13 mouse cellular contexts compared by ENCODE assay signal in the genomic region with DNA sequence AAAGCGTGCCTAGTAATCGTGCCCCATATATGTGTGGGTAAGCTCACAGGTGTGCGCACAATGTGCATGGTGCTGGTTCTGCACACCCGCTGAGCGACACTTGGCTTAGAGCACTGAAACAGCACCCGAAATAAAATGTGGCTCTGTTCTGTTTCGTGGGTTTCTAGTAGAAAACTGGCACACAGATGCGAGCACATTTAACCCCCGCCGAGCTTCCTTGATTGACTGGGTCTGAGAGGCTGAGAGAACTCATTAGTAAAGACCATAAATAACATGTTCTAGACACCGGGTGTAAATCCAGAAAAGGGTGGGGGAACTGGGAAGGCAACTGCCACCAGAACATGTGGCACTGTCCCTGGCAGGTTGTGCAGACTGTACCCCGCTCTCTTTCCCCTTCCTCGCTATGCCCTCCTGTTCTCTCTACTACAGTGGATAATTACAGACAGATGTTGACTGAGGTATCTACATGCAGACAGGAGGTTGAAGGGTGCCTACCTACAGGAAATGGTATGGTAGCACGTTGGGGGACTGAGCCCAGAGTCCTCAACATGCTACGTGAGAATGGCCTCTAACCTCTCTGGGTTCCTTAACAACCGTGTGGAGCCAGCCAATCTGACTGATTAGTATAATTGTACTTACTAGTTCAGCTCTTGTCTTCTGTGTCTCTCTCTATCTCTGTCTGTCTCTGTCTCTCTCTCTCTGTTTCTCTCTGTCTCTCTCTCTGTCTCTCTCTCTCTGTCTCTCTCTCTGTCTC. TPM values are rescaled to one million over a fixed set of nuclear protein-coding genes. Genes with fewer than 3 reads are reported as not detected.
DNase-seq lines count a peak whose midpoint lies in the region; ATAC-seq and TF ChIP-seq lines count a peak whose summit lies in the region.
"Had no signal": no experiment of that assay in that cellular context is flagged by ENCODE, and none has a peak within 500 bp of the region (broad histone marks: within the 10 kb centered on the region; RNA-seq: fewer than 3 reads in every experiment).

No protein-coding gene starts in this region.

- no peak overlapping the region for H3K27ac ChIP-seq in midbrain, embryonic 11.5 days (ENCODE audit: low read depth, low read length)
- H3K27ac ChIP-seq in midbrain, embryonic 14.5 days (replicated peaks; ENCODE audit: low read depth, low read length): no peak overlapping the region
- H3K27ac ChIP-seq in liver, postnatal 0 days (ENCODE audit: low read depth): no peak overlapping the region
- H3K27ac ChIP-seq: heart, embryonic 10.5 days had no signal

- intact Hi-C loops in heart, postnatal 36 days (cut with DNase I): no loop called here

- no peak for TF ChIP-seq CTCF in liver, postnatal 0 days (IDR thresholded peaks at IDR 0.05; ENCODE audit: low read depth)

- DNase-seq in cerebellum, adult 11-12 months: peak; percentile 58
- DNase-seq in cerebellum, postnatal 4 days (ENCODE audit: low spot score in 2 of 2): no peak
- DNase-seq in midbrain, embryonic 11.5 days (ENCODE audit: low spot score, missing footprints): peak; percentile 67
- DNase-seq in midbrain, embryonic 14.5 days: no peak
- peak; percentile 78 for DNase-seq in layer of hippocampus, adult 9-11 months
- peak; percentile 40 for DNase-seq in thymus, postnatal 14 days
- DNase-seq in liver, postnatal 0 days: no peak
- DNase-seq in heart, postnatal 36 days: no peak
- DNase-seq: lung, adult 18-20 months had no signal

- WGBS in midbrain, embryonic 11.5 days: 78% methylated on average over 16 of the region's 16 CpGs
- 78% methylated on average over 16 of the region's 16 CpGs for WGBS in midbrain, embryonic 14.5 days
- 56% methylated on average over 16 of the region's 16 CpGs for whole genome bisulfite sequencing in liver, postnatal 0 days (ENCODE audit: insufficient replicate concordance)

- no peak for ATAC-seq in midbrain, embryonic 11.5 days (ENCODE audit: low FRiP score)
- no peak for ATAC-seq in midbrain, embryonic 14.5 days (ENCODE audit: low FRiP score, low TSS enrichment)
- ATAC-seq in liver, postnatal 0 days: no peak

- no peaks in the 10 kb centered on the region for H3K27me3 ChIP-seq in midbrain, embryonic 11.5 days (ENCODE audit: control insufficient read depth, insufficient read depth, low read length)
- H3K27me3 ChIP-seq in midbrain, embryonic 14.5 days (ENCODE audit: control insufficient read depth, insufficient read depth, low read length): no peaks in the 10 kb centered on the region
- 0 out of 2 replicates have a peak, but pooled peaks cover 13% of the 10 kb centered on the region for H3K27me3 ChIP-seq in liver, postnatal 0 days (ENCODE audit: insufficient read depth, low read length)

- H3K4me2 ChIP-seq in midbrain, embryonic 11.5 days: no peak overlapping the region
- no peak overlapping the region for H3K4me2 ChIP-seq in midbrain, embryonic 14.5 days (ENCODE audit: low read length)
- H3K4me2 ChIP-seq in liver, postnatal 0 days (ENCODE audit: low read depth, low read length): no peak overlapping the region

- H3K4me3 ChIP-seq in midbrain, embryonic 11.5 days (ENCODE audit: low read depth, low read length): no peak overlapping the region
- no peak overlapping the region for H3K4me3 ChIP-seq in midbrain, embryonic 14.5 days (replicated peaks; ENCODE audit: low read depth, low read length)
- no peak overlapping the region for H3K4me3 ChIP-seq in liver, postnatal 0 days (ENCODE audit: low read depth, low read length)
- H3K4me3 ChIP-seq: heart, embryonic 10.5 days had no signal

- H3K4me1 ChIP-seq in midbrain, embryonic 11.5 days (ENCODE audit: control insufficient read depth, insufficient read depth, low read length): no peaks in the 10 kb centered on the region
- no peaks in the 10 kb centered on the region for H3K4me1 ChIP-seq in midbrain, embryonic 14.5 days (ENCODE audit: control insufficient read depth, insufficient read depth, low read length)
- no peaks in the 10 kb centered on the region for H3K4me1 ChIP-seq in liver, postnatal 0 days (ENCODE audit: insufficient read depth)

- no peak for TF ChIP-seq EP300 in liver, postnatal 0 days (IDR thresholded peaks at IDR 0.05; ENCODE audit: low read depth)

- H3K9me3 ChIP-seq in midbrain, embryonic 11.5 days (ENCODE audit: control insufficient read depth, low read length): no peaks in the 10 kb centered on the region
- H3K9me3 ChIP-seq in midbrain, embryonic 14.5 days (ENCODE audit: control insufficient read depth, low read length): no peaks in the 10 kb centered on the region
- H3K9me3 ChIP-seq in liver, postnatal 0 days (ENCODE audit: low read length): no peaks in the 10 kb centered on the region
- H3K9me3 ChIP-seq: heart, embryonic 10.5 days had no signal

- no peaks in the 10 kb centered on the region for H3K36me3 ChIP-seq in midbrain, embryonic 11.5 days (ENCODE audit: control insufficient read depth, insufficient read depth, low read length)
- no peaks in the 10 kb centered on the region for H3K36me3 ChIP-seq in midbrain, embryonic 14.5 days (ENCODE audit: control insufficient read depth, insufficient read depth, low read length)
- H3K36me3 ChIP-seq in liver, postnatal 0 days (replicated peaks; ENCODE audit: insufficient read depth, low read length): no peaks in the 10 kb centered on the region
- H3K36me3 ChIP-seq: heart, embryonic 10.5 days had no signal

- no peak overlapping the region for H3K9ac ChIP-seq in midbrain, embryonic 11.5 days (ENCODE audit: low read length)
- no peak overlapping the region for H3K9ac ChIP-seq in midbrain, embryonic 14.5 days (replicated peaks; ENCODE audit: low read length)
- H3K9ac ChIP-seq in liver, postnatal 0 days (replicated peaks): no peak overlapping the region

RNA-seq across cellular contexts. Expression of a gene that starts 3.4 kb away (rescaled TPM):
- polyA plus RNA-seq in midbrain, embryonic 11.5 days (2014; fragmentation: Nextera tagmentation; extraction: Ambion mirVana): not detected in 2 replicates
- polyA plus RNA-seq in midbrain, embryonic 14.5 days (2014; fragmentation: Nextera tagmentation; extraction: Ambion mirVana): not detected in 2 replicates
- not detected in 2 replicates for polyA plus RNA-seq in liver, postnatal 0 days (2015; fragmentation: Nextera tagmentation; extraction: Ambion mirVana)
- 1 to 10 TPM; 5.3 to 5.6 TPM for total RNA-seq in heart, postnatal 36 days (2021)
- total RNA-seq: monocyte, adult 5-6 weeks had no signal
- polyA plus RNA-seq: heart, embryonic 10.5 days; kidney, embryonic 14.5 days; small intestine, adult 2 months had no signal

RNA-seq across cellular contexts. Expression of a gene that starts 4.5 kb away (rescaled TPM):
- not detected in 2 replicates for polyA plus RNA-seq in midbrain, embryonic 11.5 days (2014; fragmentation: Nextera tagmentation; extraction: Ambion mirVana)
- 0.12 TPM in 1 of 2 replicates, not detected in the other for polyA plus RNA-seq in midbrain, embryonic 14.5 days (2014; fragmentation: Nextera tagmentation; extraction: Ambion mirVana)
- 0.12 and 0.28 TPM in 2 replicates for polyA plus RNA-seq in liver, postnatal 0 days (2015; fragmentation: Nextera tagmentation; extraction: Ambion mirVana)
- total RNA-seq in heart, postnatal 36 days (2021): 1 to 10 TPM in 1 of 2 experiments, under 1 TPM in 1; 0.84 to 1.1 TPM
- total RNA-seq: monocyte, adult 5-6 weeks had no signal
- polyA plus RNA-seq: small intestine, adult 2 months had no signal

RNA-seq across cellular contexts. Expression of a gene that starts 37.6 kb away (rescaled TPM):
- polyA plus RNA-seq in midbrain, embryonic 11.5 days (2014; fragmentation: Nextera tagmentation; extraction: Ambion mirVana): 1.1 and 1.2 TPM in 2 replicates
- polyA plus RNA-seq in midbrain, embryonic 14.5 days (2014; fragmentation: Nextera tagmentation; extraction: Ambion mirVana): 3.1 and 3.7 TPM in 2 replicates
- polyA plus RNA-seq in liver, postnatal 0 days (2015; fragmentation: Nextera tagmentation; extraction: Ambion mirVana): 0.47 and 0.95 TPM in 2 replicates
- total RNA-seq in heart, postnatal 36 days (2021): under 1 TPM; 0.38 to 0.50 TPM
- total RNA-seq: monocyte, adult 5-6 weeks had no signal

RNA-seq across cellular contexts. Expression of a gene that starts 43.0 kb away (rescaled TPM):
- polyA plus RNA-seq in midbrain, embryonic 11.5 days (2014; fragmentation: Nextera tagmentation; extraction: Ambion mirVana): 542 and 583 TPM in 2 replicates
- polyA plus RNA-seq in midbrain, embryonic 14.5 days (2014; fragmentation: Nextera tagmentation; extraction: Ambion mirVana): 356 and 462 TPM in 2 replicates
- 136 TPM in 2 replicates for polyA plus RNA-seq in liver, postnatal 0 days (2015; fragmentation: Nextera tagmentation; extraction: Ambion mirVana)
- 100 to 1,000 TPM; 196 to 207 TPM for total RNA-seq in heart, postnatal 36 days (2021)

RNA-seq across cellular contexts. Expression of a gene that starts 43.7 kb away (rescaled TPM):
- polyA plus RNA-seq in midbrain, embryonic 11.5 days (2014; fragmentation: Nextera tagmentation; extraction: Ambion mirVana): 172 and 176 TPM in 2 replicates
- 117 and 127 TPM in 2 replicates for polyA plus RNA-seq in midbrain, embryonic 14.5 days (2014; fragmentation: Nextera tagmentation; extraction: Ambion mirVana)
- 72.2 and 81.0 TPM in 2 replicates for polyA plus RNA-seq in liver, postnatal 0 days (2015; fragmentation: Nextera tagmentation; extraction: Ambion mirVana)
- total RNA-seq in heart, postnatal 36 days (2021): 100 to 1,000 TPM; 153 to 159 TPM

Comparison
In these comparisons a context has a peak if more than half of its experiments do, and no peak if none do; other contexts are left out.
1. DNase-seq: peak in cerebellum, adult 11-12 months (single experiment), midbrain, embryonic 11.5 days (single experiment), layer of hippocampus, adult 9-11 months (single experiment) and thymus, postnatal 14 days (single experiment); none in cerebellum, postnatal 4 days (0 of 2), midbrain, embryonic 14.5 days (single experiment), liver, postnatal 0 days (single experiment) and heart, postnatal 36 days (0 of 2).